Mouse (Mus musculus) hindbrain, embryonic 15.5 days (tissue): Measurements from ENCODE around the gene Otub1. TPM values are rescaled to one million over a fixed set of nuclear protein-coding genes. Genes with fewer than 3 reads are reported as not detected.
A peak's percentile ranks its signal among the peaks of the same experiment; 100 is the strongest.

Experiments
- ATAC-seq: fragments of 200-750 bp; cut with Nextera tagmentation; 2 replicates; pipeline ENCODE4 v1.8.0; 2017; ENCODE audit warnings: low read depth, moderate number of reproducible peaks, moderate TSS enrichment; ENCODE audit not compliant: low FRiP score
- H3K27ac ChIP-seq: fragments of 300-500 bp; sonication (generic); replicated peaks from 2 replicates; pipeline ENCODE4 v1.5.1; 2015; ENCODE audit warnings: mild to moderate bottlenecking, inconsistent platforms
- H3K27me3 ChIP-seq: fragments of 300-500 bp; sonication (generic); 2 replicates; pipeline ENCODE4 v1.6.1; 2015; ENCODE audit warnings: control low read depth, inconsistent platforms
- H3K36me3 ChIP-seq: fragments of 300-500 bp; sonication (generic); 2 replicates; pipeline ENCODE4 v1.6.1; 2015; ENCODE audit warnings: control low read depth, inconsistent platforms
- H3K4me1 ChIP-seq: fragments of 300-500 bp; sonication (generic); replicated peaks from 2 replicates; pipeline ENCODE4 v1.6.1; 2015; ENCODE audit warnings: control low read depth, inconsistent platforms
- H3K4me2 ChIP-seq: fragments of 300-500 bp; sonication (generic); 2 replicates; pipeline ENCODE4 v1.6.1; 2015; ENCODE audit warnings: moderate library complexity, mild to moderate bottlenecking, inconsistent platforms
- H3K4me3 ChIP-seq: fragments of 300-500 bp; sonication (generic); 2 replicates; pipeline ENCODE4 v1.5.1; 2015; ENCODE audit warnings: mild to moderate bottlenecking, inconsistent platforms
- H3K9ac ChIP-seq: fragments of 300-500 bp; sonication (generic); 2 replicates; pipeline ENCODE4 v1.6.1; 2015; ENCODE audit warnings: inconsistent platforms
- H3K9me3 ChIP-seq: fragments of 300-500 bp; sonication (generic); 2 replicates; pipeline ENCODE4 v1.6.1; 2016; ENCODE audit warnings: control low read depth, inconsistent platforms
- WGBS: fragments of 180-500 bp; shearing (Covaris S2); methylation state at CpG from one replicate; pipeline ENCODE4 v1.1.7; 2015; 5-methylcytosine and 5-hydroxymethylcytosine counted together
- polyA plus RNA-seq: library from polyadenylated mRNA; unstranded; fragments of >200 nt; fragmentation: Nextera tagmentation; extraction: Ambion mirVana; gene quantifications from 2 replicates; pipeline ENCODE4 v1.2.1, GENCODE M21; 2015

Gene Otub1
- polyA plus RNA-seq, 1 experiment from 2014 or later: 239 TPM

GRCm38 (mm10) chr19:7200427-7200826 is 5.7 kb downstream of the Otub1 start:
- Histone ChIP-seq H3K9ac (no peak overlapping the region), H3K27me3 (no peaks in the 10 kb centered on the region; the same call in 1 of the 2 replicates), H3K27ac (no peak overlapping the region), H3K4me3 (no peak overlapping the region), H3K4me2 (no peak overlapping the region), H3K9me3 (no peaks in the 10 kb centered on the region), H3K36me3 (peaks cover 48% of the 10 kb centered on the region), H3K4me1 (peaks cover 27% of the 10 kb centered on the region)
- no peak for ATAC-seq
- 55% methylated on average over 1 of the region's 1 CpGs for WGBS

GRCm38 (mm10) chr19:7199089-7199488 is 7.0 kb downstream of the Otub1 start:
- Histone ChIP-seq H3K9me3 (no peaks in the 10 kb centered on the region), H3K27me3 (no peaks in the 10 kb centered on the region; the same call in 1 of the 2 replicates), H3K4me3 (no peak overlapping the region), H3K4me2 (no peak overlapping the region), H3K4me1 (peaks cover 13% of the 10 kb centered on the region), H3K36me3 (peaks cover 45% of the 10 kb centered on the region), H3K27ac (no peak overlapping the region), H3K9ac (no peak overlapping the region)
- ATAC-seq: no peak
- WGBS: 93% methylated on average over 13 of the region's 13 CpGs

GRCm38 (mm10) chr19:7197445-7197844 is 8.7 kb downstream of the Otub1 start:
- H3K36me3 ChIP-seq: peaks cover 29% of the 10 kb centered on the region
- no peak overlapping the region for H3K9ac ChIP-seq
- H3K4me1 ChIP-seq: peaks cover 12% of the 10 kb centered on the region; the same call in 1 of the 2 replicates
- ATAC-seq: no peak
- no peaks in the 10 kb centered on the region for H3K9me3 ChIP-seq
- 84% methylated on average over 9 of the region's 9 CpGs for WGBS
- no peaks in the 10 kb centered on the region; the same call in 1 of the 2 replicates for H3K27me3 ChIP-seq
- H3K4me2 ChIP-seq: no peak overlapping the region
- no peak overlapping the region for H3K4me3 ChIP-seq
- no peak overlapping the region for H3K27ac ChIP-seq

- Histone ChIP-seq H3K9me3 (no peaks in the 10 kb centered on the region), H3K27ac (no peak overlapping the region), H3K36me3 (peaks cover 26% of the 10 kb centered on the region), H3K4me3 (no peak overlapping the region), H3K4me2 (no peak overlapping the region), H3K27me3 (no peaks in the 10 kb centered on the region; the same call in 1 of the 2 replicates), H3K9ac (no peak overlapping the region), H3K4me1 (peaks cover 18% of the 10 kb centered on the region; the same call in 1 of the 2 replicates)
- ATAC-seq: 0 out of 2 replicates have a peak, but pooled peaks have one; percentile 15
- 13% methylated on average over 17 of the region's 17 CpGs for WGBS
Observed at GRCm38 (mm10) chr19:7196741-7197270, 9.3 kb downstream of the Otub1 start.

GRCm38 (mm10) chr19:7195900-7196728 is 10.0 kb downstream of the Otub1 start:
- Histone ChIP-seq H3K9ac (no peak overlapping the region), H3K4me1 (peaks cover 24% of the 10 kb centered on the region), H3K9me3 (no peaks in the 10 kb centered on the region), H3K36me3 (peaks cover 20% of the 10 kb centered on the region), H3K4me2 (no peak overlapping the region), H3K27me3 (no peaks in the 10 kb centered on the region; the same call in 1 of the 2 replicates), H3K27ac (no peak overlapping the region), H3K4me3 (no peak overlapping the region)
- peak; percentile 9; the same call in 1 of the 2 replicates for ATAC-seq
- 14% methylated on average over 33 of the region's 33 CpGs for WGBS

- Histone ChIP-seq H3K27me3 (peaks cover 9% of the 10 kb centered on the region), H3K4me1 (peaks cover 32% of the 10 kb centered on the region), H3K9ac (no peak overlapping the region), H3K4me2 (no peak overlapping the region), H3K36me3 (no peaks in the 10 kb centered on the region), H3K4me3 (no peak overlapping the region), H3K27ac (no peak overlapping the region), H3K9me3 (no peaks in the 10 kb centered on the region)
- ATAC-seq: no peak
- 20% methylated on average over 2 of the region's 2 CpGs for WGBS
Observed at GRCm38 (mm10) chr19:7192561-7192967, 13.6 kb downstream of the Otub1 start.

- Histone ChIP-seq H3K9ac (no peak overlapping the region), H3K4me1 (peaks cover 32% of the 10 kb centered on the region), H3K4me2 (no peak overlapping the region), H3K4me3 (no peak overlapping the region), H3K36me3 (no peaks in the 10 kb centered on the region), H3K9me3 (no peaks in the 10 kb centered on the region), H3K27ac (no peak overlapping the region), H3K27me3 (peaks cover 15% of the 10 kb centered on the region)
- no peak for ATAC-seq
- WGBS: 41% methylated on average over 6 of the region's 6 CpGs
Observed at GRCm38 (mm10) chr19:7191639-7192038, 14.5 kb downstream of the Otub1 start.

- Histone ChIP-seq H3K27ac (no peak overlapping the region), H3K4me1 (peaks cover 33% of the 10 kb centered on the region), H3K4me2 (no peak overlapping the region), H3K9me3 (no peaks in the 10 kb centered on the region), H3K9ac (no peak overlapping the region), H3K4me3 (no peak overlapping the region), H3K27me3 (peaks cover 21% of the 10 kb centered on the region), H3K36me3 (no peaks in the 10 kb centered on the region)
- no peak for ATAC-seq
- WGBS: 31% methylated on average over 5 of the region's 5 CpGs
Observed at GRCm38 (mm10) chr19:7190986-7191385, 15.1 kb downstream of the Otub1 start.

- WGBS: 79% methylated on average over 4 of the region's 4 CpGs
- no peaks in the 10 kb centered on the region for H3K36me3 ChIP-seq
- no peak overlapping the region for H3K4me3 ChIP-seq
- no peak for ATAC-seq
- H3K4me2 ChIP-seq: no peak overlapping the region
- H3K9me3 ChIP-seq: no peaks in the 10 kb centered on the region
- no peak overlapping the region for H3K9ac ChIP-seq
- no peak overlapping the region for H3K27ac ChIP-seq
- peaks cover 43% of the 10 kb centered on the region for H3K4me1 ChIP-seq
- H3K27me3 ChIP-seq: peaks cover 32% of the 10 kb centered on the region
Observed at GRCm38 (mm10) chr19:7189026-7189425, 17.1 kb downstream of the Otub1 start.

- ATAC-seq: no peak
- peaks cover 46% of the 10 kb centered on the region for H3K4me1 ChIP-seq
- no peak overlapping the region for H3K4me3 ChIP-seq
- no peaks in the 10 kb centered on the region for H3K9me3 ChIP-seq
- peaks cover 38% of the 10 kb centered on the region for H3K27me3 ChIP-seq
- H3K4me2 ChIP-seq: no peak overlapping the region
- no peak overlapping the region for H3K9ac ChIP-seq
- WGBS: 49% methylated on average over 5 of the region's 5 CpGs
- no peak overlapping the region for H3K27ac ChIP-seq
- H3K36me3 ChIP-seq: no peaks in the 10 kb centered on the region
Observed at GRCm38 (mm10) chr19:7187157-7187556, 19.0 kb downstream of the Otub1 start.

GRCm38 (mm10) chr19:7185715-7186291 is 20.3 kb downstream of the Otub1 start:
- H3K9ac ChIP-seq: no peak overlapping the region
- no peaks in the 10 kb centered on the region for H3K36me3 ChIP-seq
- no peaks in the 10 kb centered on the region for H3K9me3 ChIP-seq
- H3K27me3 ChIP-seq: peaks cover 43% of the 10 kb centered on the region
- peaks cover 45% of the 10 kb centered on the region for H3K4me1 ChIP-seq
- peak overlapping the region; percentile 18 for H3K4me2 ChIP-seq
- WGBS: 8% methylated on average over 18 of the region's 18 CpGs
- no peak overlapping the region for H3K27ac ChIP-seq
- no peak overlapping the region for H3K4me3 ChIP-seq
- ATAC-seq: no peak

GRCm38 (mm10) chr19:7185059-7185458 is 21.1 kb downstream of the Otub1 start:
- Histone ChIP-seq H3K27ac (no peak overlapping the region), H3K36me3 (no peaks in the 10 kb centered on the region), H3K27me3 (peaks cover 47% of the 10 kb centered on the region), H3K4me1 (peaks cover 50% of the 10 kb centered on the region), H3K4me2 (no peak overlapping the region), H3K4me3 (no peak overlapping the region), H3K9me3 (no peaks in the 10 kb centered on the region), H3K9ac (no peak overlapping the region)
- no peak for ATAC-seq
- WGBS: 28% methylated on average over 4 of the region's 4 CpGs
